Mouse (Mus musculus) neural tube, embryonic 13.5 days (tissue): Measurements from ENCODE around the gene Abcc6. TPM values are rescaled to one million over a fixed set of nuclear protein-coding genes. Genes with fewer than 3 reads are reported as not detected.
A peak's percentile ranks its signal among the peaks of the same experiment; 100 is the strongest.

Source experiments
- ATAC-seq: fragments of 200-750 bp; cut with Nextera tagmentation; 2 replicates; pipeline ENCODE4 v1.8.0; 2017; ENCODE audit warnings: low read depth, mild to moderate bottlenecking, moderate TSS enrichment, moderate library complexity
- H3K27ac ChIP-seq: fragments of 300-500 bp; sonication (generic); replicated peaks from 2 replicates; pipeline ENCODE4 v1.5.1; 2015; ENCODE audit warnings: moderate library complexity, mild to moderate bottlenecking, inconsistent platforms
- H3K27me3 ChIP-seq: fragments of 300-500 bp; sonication (generic); 2 replicates; pipeline ENCODE4 v1.6.1; 2015; ENCODE audit warnings: mild to moderate bottlenecking, inconsistent platforms
- H3K36me3 ChIP-seq: fragments of 300-500 bp; sonication (generic); 2 replicates; pipeline ENCODE4 v1.6.1; 2015; ENCODE audit warnings: mild to moderate bottlenecking, inconsistent platforms
- H3K4me1 ChIP-seq: fragments of 300-500 bp; sonication (generic); replicated peaks from 2 replicates; pipeline ENCODE4 v1.6.1; 2015; ENCODE audit warnings: inconsistent platforms
- H3K4me2 ChIP-seq: fragments of 300-500 bp; sonication (generic); 2 replicates; pipeline ENCODE4 v1.6.1; 2015; ENCODE audit warnings: inconsistent platforms, mild to moderate bottlenecking, moderate library complexity
- H3K4me3 ChIP-seq: fragments of 300-500 bp; sonication (generic); 2 replicates; pipeline ENCODE4 v1.5.1; 2015; ENCODE audit warnings: mild to moderate bottlenecking, inconsistent platforms
- H3K9ac ChIP-seq: fragments of 300-500 bp; sonication (generic); 2 replicates; pipeline ENCODE4 v1.6.1; 2015; ENCODE audit warnings: moderate library complexity, mild to moderate bottlenecking, inconsistent platforms
- H3K9me3 ChIP-seq: fragments of 300-500 bp; sonication (generic); 2 replicates; pipeline ENCODE4 v1.6.1; 2016; ENCODE audit warnings: inconsistent platforms
- WGBS: fragments of 180-500 bp; shearing (Covaris S2); methylation state at CpG from one replicate; pipeline ENCODE4 v1.1.7; 2015; 5-methylcytosine and 5-hydroxymethylcytosine counted together
- polyA plus RNA-seq: library from polyadenylated mRNA; unstranded; fragments of >200 nt; fragmentation: Nextera tagmentation; extraction: Ambion mirVana; gene quantifications from 2 replicates; pipeline ENCODE4 v1.2.1, GENCODE M21; 2015

Gene Abcc6
- polyA plus RNA-seq, 1 experiment from 2014 or later: 0.52 TPM

DNA sequence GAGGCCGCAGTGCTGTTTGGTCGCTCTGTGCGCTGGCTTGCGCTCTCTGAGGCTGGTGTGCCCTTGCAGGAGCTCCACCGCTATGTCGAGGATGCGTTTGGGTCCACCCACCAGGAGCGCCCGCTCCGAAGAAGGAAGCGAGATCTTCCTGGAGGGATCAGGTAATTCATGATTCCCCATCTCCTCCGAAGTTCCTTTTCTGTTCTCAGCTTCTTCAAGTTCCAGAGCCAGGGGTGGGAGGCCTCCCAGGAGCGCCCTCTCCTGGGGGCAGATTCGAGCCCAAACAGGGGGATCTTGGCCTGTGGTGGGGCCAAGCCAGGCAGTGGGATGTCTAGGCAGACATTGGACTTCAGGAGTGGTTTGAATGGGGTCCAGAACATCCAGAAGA is 105.7 kb downstream of the Abcc6 start:
- peaks cover 15% of the 10 kb centered on the region for H3K4me1 ChIP-seq
- peak overlapping the region; percentile 43; the same call in 1 of the 2 replicates for H3K9ac ChIP-seq
- H3K9me3 ChIP-seq: no peaks in the 10 kb centered on the region
- WGBS: 15% methylated on average over 14 of the region's 14 CpGs
- no peak for ATAC-seq
- peak overlapping the region; percentile 44 for H3K4me3 ChIP-seq
- no peak overlapping the region for H3K27ac ChIP-seq
- H3K27me3 ChIP-seq: peaks cover 22% of the 10 kb centered on the region
- peak overlapping the region; percentile 54 for H3K4me2 ChIP-seq
- no peaks in the 10 kb centered on the region for H3K36me3 ChIP-seq

DNA sequence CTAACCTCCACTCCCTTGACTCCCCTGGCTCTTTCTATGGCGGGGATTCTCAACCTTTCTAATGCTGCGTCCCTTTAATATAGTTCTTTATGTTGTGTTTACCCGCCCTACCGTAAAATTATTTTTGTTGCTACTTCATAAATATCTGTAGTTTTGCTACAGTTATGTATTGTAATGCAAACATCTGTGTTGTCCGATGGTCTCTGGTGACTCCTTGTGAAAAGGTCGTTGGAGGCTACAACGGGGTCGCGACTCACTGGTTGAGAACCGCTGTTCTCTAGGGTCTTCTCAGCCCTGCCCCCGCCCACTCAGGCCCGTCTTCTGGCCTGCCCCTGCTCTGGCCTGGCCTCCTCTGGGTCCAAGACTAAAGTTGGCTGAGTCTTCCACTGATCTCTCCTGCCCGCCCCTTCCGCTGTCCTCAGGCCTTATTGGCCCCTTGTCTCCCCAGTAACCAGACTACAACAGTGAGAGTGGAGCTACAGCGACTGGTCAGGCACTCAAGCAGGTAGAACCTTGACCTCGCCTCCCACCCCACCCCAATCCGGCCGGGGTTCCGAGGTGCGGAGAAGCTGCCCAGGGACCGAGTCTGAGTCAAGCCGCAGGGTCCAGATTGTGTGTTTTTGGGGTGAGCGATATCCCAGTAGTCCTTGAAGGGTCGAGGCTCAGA is 106.2 kb downstream of the Abcc6 start, which contains the start of gene Ccdc114:
TSS of gene Ccdc114 (plus strand) at position 311 of the 667 bp plus-strand sequence.
- peak; percentile 55 for ATAC-seq
- peak within 1 kb of the TSS; percentile 86 for H3K27ac ChIP-seq
- H3K4me3 ChIP-seq: peak within 1 kb of the TSS; percentile 44
- no peaks in the 10 kb centered on the region for H3K9me3 ChIP-seq
- H3K4me2 ChIP-seq: peak within 1 kb of the TSS; percentile 54
- H3K36me3 ChIP-seq: no peaks in the 10 kb centered on the region
- H3K27me3 ChIP-seq: peaks cover 17% of the 10 kb centered on the region
- H3K4me1 ChIP-seq: peaks cover 15% of the 10 kb centered on the region
- WGBS: 4% methylated on average over 24 of the region's 24 CpGs
- H3K9ac ChIP-seq: peak within 1 kb of the TSS; percentile 60

DNA sequence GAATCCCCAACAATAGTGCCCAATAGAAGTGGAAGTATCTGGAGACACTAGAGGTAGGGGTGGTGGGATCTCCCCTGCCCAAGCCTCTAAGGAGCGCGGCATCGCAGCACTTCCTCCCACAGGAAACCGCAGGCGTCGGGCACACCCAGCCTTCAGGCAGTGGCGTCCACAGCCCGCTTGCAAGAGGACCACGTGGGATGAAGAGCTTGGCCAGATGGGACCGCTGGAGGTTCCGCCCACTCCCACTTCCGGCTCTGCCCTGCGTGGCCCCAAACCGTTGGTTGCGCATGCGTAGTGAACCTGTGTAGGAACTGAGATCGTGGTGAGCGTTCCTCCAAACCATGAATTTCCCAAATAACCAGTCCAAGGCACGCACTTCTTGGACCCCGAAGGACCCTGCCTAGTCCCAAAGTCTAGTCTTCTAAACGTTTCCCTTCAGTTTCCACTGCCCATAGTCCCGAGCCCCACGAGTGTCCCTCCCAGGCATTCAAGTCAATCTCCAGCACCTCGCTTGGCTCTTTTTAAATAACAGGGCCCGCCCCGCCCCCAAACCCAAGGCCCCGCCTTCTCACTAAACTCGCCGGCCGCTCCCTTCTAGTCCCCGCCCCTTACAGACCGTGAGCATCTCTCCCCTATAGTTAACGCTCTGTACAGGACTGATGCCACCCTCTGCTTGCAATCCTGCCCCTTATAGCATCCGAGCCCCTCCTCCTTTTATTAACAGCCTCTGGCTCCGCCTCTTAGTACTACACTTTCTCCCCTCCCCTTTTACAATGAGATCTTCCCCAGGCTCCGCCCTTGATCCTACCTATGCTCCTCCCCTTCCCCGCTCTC is 107.0 kb downstream of the Abcc6 start:
- under 1% methylated on average over 37 of the region's 37 CpGs for WGBS
- Histone ChIP-seq H3K4me3 (peak overlapping the region; percentile 44), H3K36me3 (no peaks in the 10 kb centered on the region), H3K9ac (peak overlapping the region; percentile 60), H3K4me1 (peaks cover 15% of the 10 kb centered on the region), H3K9me3 (no peaks in the 10 kb centered on the region), H3K4me2 (peak overlapping the region; percentile 54), H3K27ac (peak overlapping the region; percentile 86), H3K27me3 (peaks cover 14% of the 10 kb centered on the region)
- peak; percentile 93 for ATAC-seq

DNA sequence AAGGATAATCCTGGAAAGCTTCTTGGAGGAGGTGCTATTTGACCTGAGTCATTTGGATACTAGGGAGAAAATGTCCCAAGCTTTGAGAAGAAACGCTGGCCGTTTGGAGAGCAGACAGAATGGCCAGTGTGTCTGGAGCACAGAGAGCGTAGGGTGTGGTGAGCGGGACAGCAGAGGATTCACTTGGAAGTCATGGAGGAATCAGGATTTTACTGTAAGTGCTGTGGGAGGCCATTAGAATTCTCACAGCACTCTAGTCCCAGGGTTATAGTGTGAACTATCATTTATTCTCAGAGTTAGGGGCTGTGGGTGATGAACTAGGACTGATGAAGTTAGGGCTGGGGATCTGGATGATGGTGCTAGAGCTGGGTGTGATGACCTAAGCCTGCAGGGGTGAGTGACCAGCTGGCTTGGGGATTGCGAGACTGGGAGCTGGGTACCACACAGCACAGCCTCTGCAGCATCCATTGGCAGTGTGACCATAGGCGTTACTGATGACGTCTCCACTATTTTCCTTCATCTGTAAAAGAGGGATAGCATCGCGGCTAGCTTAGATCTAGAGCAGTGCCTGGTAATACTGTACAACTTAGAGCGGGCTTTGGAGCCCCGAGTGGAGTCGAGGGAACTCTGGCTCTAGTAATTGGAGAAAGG is 108.0 kb downstream of the Abcc6 start:
- H3K4me1 ChIP-seq: peaks cover 24% of the 10 kb centered on the region
- peaks cover 3% of the 10 kb centered on the region; the same call in 1 of the 2 replicates for H3K27me3 ChIP-seq
- H3K9me3 ChIP-seq: no peaks in the 10 kb centered on the region
- ATAC-seq: no peak
- H3K4me2 ChIP-seq: peak overlapping the region; percentile 54
- H3K36me3 ChIP-seq: no peaks in the 10 kb centered on the region
- H3K4me3 ChIP-seq: no peak overlapping the region
- no peak overlapping the region for H3K9ac ChIP-seq
- peak overlapping the region; percentile 86 for H3K27ac ChIP-seq
- 85% methylated on average over 12 of the region's 12 CpGs for WGBS

GRCm38 (mm10) chr7:45921242-45921621 is 108.9 kb downstream of the Abcc6 start, which contains the start of gene Emp3:
Gene Emp3 (minus strand): TSS chr7:45921404.
- H3K36me3 ChIP-seq: no peaks in the 10 kb centered on the region
- H3K4me2 ChIP-seq: peak within 1 kb of the TSS; percentile 54
- peak within 1 kb of the TSS; percentile 86 for H3K27ac ChIP-seq
- no peaks in the 10 kb centered on the region for H3K27me3 ChIP-seq
- no peak for ATAC-seq
- peak within 1 kb of the TSS; percentile 32 for H3K4me3 ChIP-seq
- H3K9me3 ChIP-seq: no peaks in the 10 kb centered on the region
- H3K9ac ChIP-seq: peak within 1 kb of the TSS; percentile 50
- peaks cover 32% of the 10 kb centered on the region for H3K4me1 ChIP-seq
- WGBS: 42% methylated on average over 9 of the region's 9 CpGs

- Histone ChIP-seq H3K36me3 (no peaks in the 10 kb centered on the region), H3K9ac (peak overlapping the region; percentile 50), H3K9me3 (no peaks in the 10 kb centered on the region), H3K4me1 (peaks cover 37% of the 10 kb centered on the region), H3K4me2 (peak overlapping the region; percentile 44), H3K27ac (no peak overlapping the region), H3K27me3 (no peaks in the 10 kb centered on the region), H3K4me3 (peak overlapping the region; percentile 32)
- ATAC-seq: no peak
- 52% methylated on average over 9 of the region's 9 CpGs for WGBS
These were observed 109.4 kb downstream of the Abcc6 start for GRCm38 (mm10) chr7:45920583-45921241.

DNA sequence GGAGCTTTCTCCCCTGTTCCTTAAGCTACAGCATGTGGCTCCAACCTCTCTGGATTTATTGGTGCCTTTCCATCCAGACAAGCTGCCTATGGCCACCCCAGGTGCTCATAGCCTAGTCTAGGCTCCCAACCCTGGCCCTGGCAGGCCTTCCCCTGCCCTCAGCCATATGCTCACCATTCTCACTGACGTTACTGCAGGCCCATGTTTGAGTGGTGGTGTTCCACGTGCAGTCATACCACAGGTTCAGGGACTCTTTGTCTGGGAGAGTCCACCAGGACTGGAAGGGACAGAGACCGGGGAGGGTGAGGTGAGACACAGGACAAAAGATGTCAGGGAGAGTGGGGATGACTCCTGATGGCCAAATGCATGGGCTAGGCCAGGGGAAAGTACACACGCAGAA is 110.3 kb downstream of the Abcc6 start:
- no peak for ATAC-seq
- 81% methylated on average over 4 of the region's 4 CpGs for WGBS
- Histone ChIP-seq H3K9me3 (no peaks in the 10 kb centered on the region), H3K27ac (no peak overlapping the region), H3K4me1 (peaks cover 37% of the 10 kb centered on the region), H3K27me3 (no peaks in the 10 kb centered on the region), H3K4me2 (peak overlapping the region; percentile 44), H3K9ac (0 out of 2 replicates have a peak overlapping the region, but pooled peaks have one; percentile 50), H3K36me3 (no peaks in the 10 kb centered on the region), H3K4me3 (peak overlapping the region; percentile 32; the same call in 1 of the 2 replicates)

DNA sequence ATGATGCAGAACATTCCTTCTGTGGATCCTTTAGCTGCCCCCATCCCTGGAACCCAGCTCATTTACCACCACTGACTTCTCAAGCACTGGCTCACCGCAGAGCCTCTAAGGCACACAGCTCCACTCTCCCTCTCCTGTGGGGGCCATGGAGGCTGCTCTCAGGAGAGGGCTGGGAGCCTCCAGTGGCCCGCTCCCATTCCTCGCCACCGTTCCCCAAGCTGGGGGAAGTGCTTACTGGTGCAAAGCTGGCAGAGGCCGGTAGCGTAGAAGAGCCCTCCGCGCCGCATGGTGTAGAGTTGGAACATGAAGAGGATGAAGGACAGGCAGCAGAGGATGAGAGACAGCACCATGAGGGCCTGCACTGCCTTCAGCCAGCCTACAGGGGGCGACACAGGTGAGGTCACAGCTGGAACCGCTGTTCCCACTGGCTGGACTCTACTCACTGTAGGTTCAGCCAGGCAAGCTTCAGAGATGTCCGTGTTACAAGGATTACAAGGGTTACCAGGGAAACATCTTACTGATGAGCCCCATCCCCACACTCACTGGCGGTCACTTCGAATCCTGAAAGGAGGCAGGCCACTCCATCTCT is 110.9 kb downstream of the Abcc6 start:
- Histone ChIP-seq H3K27ac (no peak overlapping the region), H3K27me3 (no peaks in the 10 kb centered on the region), H3K4me2 (0 out of 2 replicates have a peak overlapping the region, but pooled peaks have one; percentile 44), H3K4me3 (no peak overlapping the region), H3K4me1 (peaks cover 37% of the 10 kb centered on the region), H3K9ac (no peak overlapping the region), H3K36me3 (no peaks in the 10 kb centered on the region), H3K9me3 (no peaks in the 10 kb centered on the region)
- WGBS: 64% methylated on average over 14 of the region's 14 CpGs
- no peak for ATAC-seq

- Histone ChIP-seq H3K27ac (peak overlapping the region; percentile 90; the same call in 1 of the 2 replicates), H3K9ac (peak overlapping the region; percentile 69), H3K4me1 (peaks cover 34% of the 10 kb centered on the region), H3K36me3 (no peaks in the 10 kb centered on the region), H3K4me3 (no peak overlapping the region), H3K4me2 (no peak overlapping the region), H3K27me3 (no peaks in the 10 kb centered on the region), H3K9me3 (no peaks in the 10 kb centered on the region)
- whole genome bisulfite sequencing: 91% methylated on average over 15 of the region's 15 CpGs
- no peak for ATAC-seq
These were observed 112.2 kb downstream of the Abcc6 start for GRCm38 (mm10) chr7:45917926-45918325.
